Mouse (Mus musculus): ENCODE data around the gene Rras2.

- TF ChIP-seq GATA1 (IDR thresholded peaks at IDR 0.05; ENCODE audit: borderline replicate concordance, low read length) (no peak), FLI1 (IDR thresholded peaks at IDR 0.05; ENCODE audit: low read length) (no peak)
These were observed 52.0 kb downstream of the Rras2 start for GRCm38 (mm10) chr7:114065407-114066185.

All from megakaryocyte, embryonic 14.5 days (primary cell).